Mouse (Mus musculus): ENCODE data around the gene Gm10197. TPM values are rescaled to one million over a fixed set of nuclear protein-coding genes. Genes with fewer than 3 reads are reported as not detected.
"Not testable (repeated sequence)": the region's sequence is repeated elsewhere in the genome, so short reads cannot be mapped to it uniquely, and the experiment has no call there.

The Gm10197 gene
- polyA plus RNA-seq, 1 experiment from 2014 or later = not detected

GRCm38 (mm10) chr19:53405810-53406209 lies 34.2 kb upstream of the Gm10197 start:
- Histone ChIP-seq H3K4me2 (no peak overlapping the region), H3K9me3 (no peaks in the 10 kb centered on the region), H3K4me3 (no peak overlapping the region), H3K4me1 (peaks cover 14% of the 10 kb centered on the region), H3K36me3 (no peaks in the 10 kb centered on the region), H3K9ac (no peak overlapping the region), H3K27me3 (replicated peaks) (no peaks in the 10 kb centered on the region), H3K27ac (replicated peaks) (no peak overlapping the region)
- no peak for ATAC-seq (ENCODE audit: extremely low read depth, insufficient number of reproducible peaks, low FRiP score, low TSS enrichment)
- 17% methylated on average over 2 of the region's 2 CpGs for WGBS

- Histone ChIP-seq H3K27ac (replicated peaks) (no peak overlapping the region), H3K4me1 (peaks cover 5% of the 10 kb centered on the region), H3K4me3 (no peak overlapping the region), H3K4me2 (no peak overlapping the region), H3K27me3 (replicated peaks) (no peaks in the 10 kb centered on the region), H3K9ac (no peak overlapping the region), H3K36me3 (no peaks in the 10 kb centered on the region), H3K9me3 (no peaks in the 10 kb centered on the region)
- WGBS = 76% methylated on average over 18 of the region's 18 CpGs
- ATAC-seq (ENCODE audit: extremely low read depth, insufficient number of reproducible peaks, low FRiP score, low TSS enrichment) = no peak
These were observed 33.3 kb upstream of the Gm10197 start for GRCm38 (mm10) chr19:53404837-53405356.

GRCm38 (mm10) chr19:53404219-53404836 lies 32.8 kb upstream of the Gm10197 start:
- 75% methylated on average over 10 of the region's 10 CpGs for WGBS
- Histone ChIP-seq H3K4me1 (0 out of 2 replicates have a peak, but pooled peaks cover 3% of the 10 kb centered on the region), H3K9me3 (no peaks in the 10 kb centered on the region), H3K4me2 (no peak overlapping the region), H3K9ac (no peak overlapping the region), H3K36me3 (no peaks in the 10 kb centered on the region), H3K27ac (replicated peaks) (no peak overlapping the region), H3K4me3 (no peak overlapping the region), H3K27me3 (replicated peaks) (no peaks in the 10 kb centered on the region)
- ATAC-seq (ENCODE audit: extremely low read depth, insufficient number of reproducible peaks, low FRiP score, low TSS enrichment) = no peak

GRCm38 (mm10) chr19:53402741-53403432 lies 31.3 kb upstream of the Gm10197 start:
- no peaks in the 10 kb centered on the region for H3K9me3 ChIP-seq
- H3K9ac ChIP-seq = no peak overlapping the region
- WGBS = 46% methylated on average over 12 of the region's 12 CpGs
- ATAC-seq (ENCODE audit: extremely low read depth, insufficient number of reproducible peaks, low FRiP score, low TSS enrichment) = no peak
- H3K4me3 ChIP-seq = no peak overlapping the region
- no peak overlapping the region for H3K4me2 ChIP-seq
- H3K4me1 ChIP-seq = 0 out of 2 replicates have a peak, but pooled peaks cover 3% of the 10 kb centered on the region
- H3K27me3 ChIP-seq (replicated peaks) = no peaks in the 10 kb centered on the region
- H3K27ac ChIP-seq (replicated peaks) = no peak overlapping the region
- no peaks in the 10 kb centered on the region for H3K36me3 ChIP-seq

GRCm38 (mm10) chr19:53400332-53401110 lies 29.0 kb upstream of the Gm10197 start:
- Histone ChIP-seq H3K36me3 (no peaks in the 10 kb centered on the region), H3K27ac (replicated peaks) (no peak overlapping the region), H3K4me1 (0 out of 2 replicates have a peak, but pooled peaks cover 3% of the 10 kb centered on the region), H3K4me2 (no peak overlapping the region), H3K27me3 (replicated peaks) (no peaks in the 10 kb centered on the region), H3K9me3 (no peaks in the 10 kb centered on the region), H3K9ac (no peak overlapping the region), H3K4me3 (no peak overlapping the region)
- no peak for ATAC-seq (ENCODE audit: extremely low read depth, insufficient number of reproducible peaks, low FRiP score, low TSS enrichment)
- 75% methylated on average over 16 of the region's 16 CpGs for WGBS

- no peak for ATAC-seq (ENCODE audit: extremely low read depth, insufficient number of reproducible peaks, low FRiP score, low TSS enrichment)
- Histone ChIP-seq H3K4me2 (no peak overlapping the region), H3K4me3 (no peak overlapping the region), H3K27me3 (replicated peaks) (no peaks in the 10 kb centered on the region), H3K9ac (no peak overlapping the region), H3K4me1 (0 out of 2 replicates have a peak, but pooled peaks cover 5% of the 10 kb centered on the region), H3K27ac (replicated peaks) (no peak overlapping the region), H3K9me3 (no peaks in the 10 kb centered on the region), H3K36me3 (no peaks in the 10 kb centered on the region)
- WGBS = 68% methylated on average over 4 of the region's 4 CpGs
These were observed 27.6 kb upstream of the Gm10197 start for GRCm38 (mm10) chr19:53399213-53399612.

GRCm38 (mm10) chr19:53397451-53398233 lies 26.1 kb upstream of the Gm10197 start:
- H3K27me3 ChIP-seq (replicated peaks) = no peaks in the 10 kb centered on the region
- 0 out of 2 replicates have a peak, but pooled peaks cover 2% of the 10 kb centered on the region for H3K4me1 ChIP-seq
- no peak for ATAC-seq (ENCODE audit: extremely low read depth, insufficient number of reproducible peaks, low FRiP score, low TSS enrichment)
- H3K4me2 ChIP-seq = no peak overlapping the region
- no peaks in the 10 kb centered on the region for H3K9me3 ChIP-seq
- H3K9ac ChIP-seq = no peak overlapping the region
- WGBS = 75% methylated on average over 12 of the region's 12 CpGs
- no peak overlapping the region for H3K27ac ChIP-seq (replicated peaks)
- H3K36me3 ChIP-seq = no peaks in the 10 kb centered on the region
- no peak overlapping the region for H3K4me3 ChIP-seq

GRCm38 (mm10) chr19:53395805-53396204 lies 24.2 kb upstream of the Gm10197 start:
- H3K9ac ChIP-seq; H3K36me3 ChIP-seq; H3K4me2 ChIP-seq; ATAC-seq (ENCODE audit: extremely low read depth, insufficient number of reproducible peaks, low FRiP score, low TSS enrichment); H3K9me3 ChIP-seq; H3K27ac ChIP-seq (replicated peaks); H3K4me3 ChIP-seq; H3K27me3 ChIP-seq (replicated peaks): not testable (repeated sequence)
- H3K4me1 ChIP-seq = peaks cover 11% of the 10 kb centered on the region
- WGBS = 66% methylated on average over 5 of the region's 5 CpGs

GRCm38 (mm10) chr19:53394956-53395355 lies 23.4 kb upstream of the Gm10197 start:
- H3K27me3 ChIP-seq (replicated peaks) = not testable (repeated sequence)
- WGBS = 68% methylated on average over 3 of the region's 3 CpGs

GRCm38 (mm10) chr19:53394552-53394951 lies 23.0 kb upstream of the Gm10197 start:
- Histone ChIP-seq H3K4me1 (peaks cover 11% of the 10 kb centered on the region), H3K4me2 (peak overlapping the region; percentile 44; the same call in 1 of the 2 replicates), H3K4me3 (no peak overlapping the region), H3K9ac (peak overlapping the region; percentile 50), H3K27me3 (replicated peaks) (no peaks in the 10 kb centered on the region), H3K36me3 (no peaks in the 10 kb centered on the region), H3K9me3 (no peaks in the 10 kb centered on the region), H3K27ac (replicated peaks) (no peak overlapping the region)
- no peak for ATAC-seq (ENCODE audit: extremely low read depth, insufficient number of reproducible peaks, low FRiP score, low TSS enrichment)
- 12% methylated on average over 7 of the region's 7 CpGs for WGBS

More at GRCm38 (mm10) chr19:53394956-53395355, 23.4 kb upstream of the Gm10197 start:
- H3K9me3 ChIP-seq; H3K9ac ChIP-seq; H3K27ac ChIP-seq (replicated peaks); H3K36me3 ChIP-seq; H3K4me3 ChIP-seq; ATAC-seq (ENCODE audit: extremely low read depth, insufficient number of reproducible peaks, low FRiP score, low TSS enrichment); H3K4me2 ChIP-seq: not testable (repeated sequence)
- peaks cover 11% of the 10 kb centered on the region for H3K4me1 ChIP-seq
